Mouse (Mus musculus): ENCODE measurements around the gene Samd7. TPM values are rescaled to one million over a fixed set of nuclear protein-coding genes. Genes with fewer than 3 reads are reported as not detected.

Gene Samd7
- 0.04 TPM in 1 of 2 replicates, not detected in the other for polyA plus RNA-seq (2012; ENCODE audit: low replicate concordance)

GRCm38 (mm10) chr3:30746006-30746405 lies at the start of gene Samd7:
Gene Samd7, plus strand, starts transcription at chr3:30746293.

GRCm38 (mm10) chr3:30699711-30700505 lies 46.2 kb upstream of the Samd7 start, which contains the start of gene Lrrc31:
Gene Lrrc31, minus strand, starts transcription at chr3:30699843.

GRCm38 (mm10) chr3:30792737-30793402 lies 46.8 kb downstream of the Samd7 start, which contains the start of gene Sec62:
Gene Sec62, plus strand, starts transcription at chr3:30792875.

Other genes starting within 250 kb of the Samd7 start
- gene Mecom, start 198.3 kb upstream of the Samd7 start, polyA plus RNA-seq (2012; ENCODE audit: low replicate concordance): 0.04 TPM in 1 of 2 replicates, not detected in the other
- gene Actrt3, start 146.4 kb upstream of the Samd7 start, polyA plus RNA-seq (2012; ENCODE audit: low replicate concordance): not detected in 2 replicates
- 1.3 and 1.5 TPM in 2 replicates for gene Mynn, start 144.2 kb upstream of the Samd7 start, polyA plus RNA-seq (2012; ENCODE audit: low replicate concordance)
- not detected in 2 replicates for gene Lrriq4, start 101.8 kb upstream of the Samd7 start, polyA plus RNA-seq (2012; ENCODE audit: low replicate concordance)
- gene Lrrc34, start 98.4 kb upstream of the Samd7 start, polyA plus RNA-seq (2012; ENCODE audit: low replicate concordance): not detected in 2 replicates
- gene Lrrc31, start 46.5 kb upstream of the Samd7 start, polyA plus RNA-seq (2012; ENCODE audit: low replicate concordance): not detected in 2 replicates
- gene Sec62, start 46.6 kb downstream of the Samd7 start, polyA plus RNA-seq (2012; ENCODE audit: low replicate concordance): 13.8 and 21.4 TPM in 2 replicates
- gene Gpr160, start 109.7 kb downstream of the Samd7 start, polyA plus RNA-seq (2012; ENCODE audit: low replicate concordance): 0.43 and 0.48 TPM in 2 replicates
- gene Phc3, start 223.1 kb downstream of the Samd7 start, polyA plus RNA-seq (2012; ENCODE audit: low replicate concordance): 5.3 and 10.9 TPM in 2 replicates
- gene Prkci, start 249.5 kb downstream of the Samd7 start, polyA plus RNA-seq (2012; ENCODE audit: low replicate concordance): 2.2 and 2.5 TPM in 2 replicates